Mouse (Mus musculus) thymus, postnatal 0 days (tissue): ENCODE results near the gene AA467197. TPM values are rescaled to one million over a fixed set of nuclear protein-coding genes. Genes with fewer than 3 reads are reported as not detected.

Source experiments
- microRNA counts: library from miRNA; unstranded; fragments of <30 nt; microRNA quantifications from one replicate; lab custom pipeline; 2015
- microRNA-seq: library from miRNA; unstranded; fragments of <30 nt; microRNA quantifications from one replicate; pipeline ENCODE4, GENCODE M21; 2016; ENCODE audit warnings: borderline number of aligned reads
- polyA plus RNA-seq: library from polyadenylated mRNA; unstranded; fragments of >200 nt; fragmentation: Nextera tagmentation; extraction: Ambion mirVana; gene quantifications from 2 replicates; pipeline ENCODE4 v1.2.1, GENCODE M21; 2015

The AA467197 gene
- polyA plus RNA-seq, 1 experiment from 2014 or later, result 25.3 TPM

MicroRNAs encoded within 50 kb of the gene (microRNA counts, 519-probe panel; counts per million panel counts)
- microRNA mmu-miR-147 (lab: Ali Mortazavi, UCI), result 473 counts per million, percentile 71 among the panel's probes with 10 or more counts

Small RNAs within 50 kb of the gene (microRNA-seq; reads per million reads assigned to microRNA genes)
- gene Mir147, result 204 reads per million, percentile 53 among the genes with 10 or more reads in this experiment

Other genes starting within 250 kb of the AA467197 start
- gene Slc28a2, start 210.5 kb upstream of the AA467197 start, polyA plus RNA-seq, result 25.0 and 29.1 TPM in 2 replicates
- 5.4 and 8.8 TPM in 2 replicates for gene Gm14085, start 152.0 kb upstream of the AA467197 start, polyA plus RNA-seq
- 6.3 and 7.4 TPM in 2 replicates for gene Gatm, start 25.7 kb upstream of the AA467197 start, polyA plus RNA-seq
- 5.9 and 6.2 TPM in 2 replicates for gene Slc30a4, start 65.7 kb downstream of the AA467197 start, polyA plus RNA-seq
- gene Bloc1s6, start 101.5 kb downstream of the AA467197 start, polyA plus RNA-seq, result 49.5 and 54.0 TPM in 2 replicates
- gene Sqor, start 128.3 kb downstream of the AA467197 start, polyA plus RNA-seq, result 5.7 and 6.3 TPM in 2 replicates